Mouse (Mus musculus) ES-Bruce4 (cell line): ENCODE results near the gene Bet1l.

Experiments used
- CTCF ChIP-seq: IDR thresholded peaks from one replicate; pipeline ENCODE4 v1.8.1; 2011; ENCODE audit warnings: low read depth, low read length
- EP300 ChIP-seq: IDR thresholded peaks from 2 replicates; pipeline ENCODE4 v1.6.1; 2011; ENCODE audit warnings: low read depth, low read length; ENCODE audit not compliant: insufficient read depth
- POLR2A ChIP-seq: IDR thresholded peaks from one replicate; pipeline ENCODE4 v1.8.1; 2011; ENCODE audit warnings: low read length; ENCODE audit not compliant: insufficient read depth

DNA sequence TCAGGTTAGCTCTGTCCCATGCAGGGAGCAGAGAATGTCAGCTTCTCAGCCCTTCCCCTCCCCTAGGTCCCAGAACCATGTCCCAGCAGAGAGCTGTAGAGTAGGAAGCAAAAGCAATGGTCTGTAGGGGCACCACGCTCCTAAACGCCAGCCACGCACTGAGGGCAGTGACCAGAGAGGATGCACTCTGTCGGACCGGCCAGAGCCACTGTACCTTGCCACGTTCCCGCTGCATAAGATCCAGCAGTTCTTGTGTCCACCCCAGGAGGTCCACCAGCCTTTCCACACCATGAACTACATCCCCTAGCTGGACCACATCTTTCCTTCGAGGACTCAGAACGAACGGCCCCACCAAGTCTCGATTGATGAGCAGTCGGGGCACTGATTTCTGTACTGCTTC, 7.4 kb upstream of the Bet1l start:
- no peak for TF ChIP-seq POLR2A
- no peak for TF ChIP-seq CTCF
- TF ChIP-seq EP300, result no peak
